Mouse (Mus musculus): ENCODE data around the gene Krtap13.
"Not testable (repeated sequence)": the region's sequence is repeated elsewhere in the genome, so short reads cannot be mapped to it uniquely, and the experiment has no call there.

Krtap13 gene

DNA sequence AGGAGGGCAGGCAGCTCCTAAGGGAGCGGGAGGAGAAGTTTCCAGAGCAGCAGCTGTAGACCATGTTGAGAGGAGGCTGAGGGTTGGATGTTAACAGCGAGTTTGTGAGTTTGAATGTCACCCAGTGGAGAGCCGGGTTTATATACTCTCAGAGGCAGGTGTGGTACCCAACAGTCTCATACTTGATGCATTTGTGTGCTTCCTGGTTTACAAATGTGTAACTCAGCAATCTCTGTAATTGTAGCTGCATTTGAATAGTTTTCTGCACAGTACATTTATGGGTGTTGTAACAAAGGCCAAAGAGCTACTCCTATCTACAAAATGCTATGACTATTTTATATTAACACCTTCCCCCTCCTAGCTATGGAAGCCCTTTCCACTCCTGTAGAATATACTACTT is at the start of gene Krtap13:
TSS of gene Krtap13 (minus strand) at position 101 of the 400 bp plus-strand sequence.
- not testable (repeated sequence) for DNase-seq

DNA sequence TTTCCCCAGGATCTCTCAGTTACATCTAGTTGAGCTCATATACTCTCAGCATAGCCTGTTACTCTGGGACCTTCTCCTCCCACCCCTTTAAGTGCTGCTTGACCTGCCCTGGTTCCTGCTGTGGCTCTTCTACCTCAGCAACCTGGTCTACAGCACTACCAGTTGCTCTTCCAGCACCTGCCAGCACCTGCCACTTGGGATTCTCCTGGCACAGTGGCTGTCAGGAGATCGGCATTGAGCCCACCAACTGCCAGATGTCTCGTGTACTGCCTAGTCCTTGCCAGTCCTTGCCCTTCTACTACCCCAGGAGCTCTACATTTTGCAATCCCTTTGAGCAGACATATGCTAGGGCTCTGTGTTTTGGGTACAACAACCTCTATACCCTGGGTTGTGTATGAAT is 35.4 kb upstream of the Krtap13 start:
- peak in 1 of 2 experiments; percentile 5 for DNase-seq

DNA sequence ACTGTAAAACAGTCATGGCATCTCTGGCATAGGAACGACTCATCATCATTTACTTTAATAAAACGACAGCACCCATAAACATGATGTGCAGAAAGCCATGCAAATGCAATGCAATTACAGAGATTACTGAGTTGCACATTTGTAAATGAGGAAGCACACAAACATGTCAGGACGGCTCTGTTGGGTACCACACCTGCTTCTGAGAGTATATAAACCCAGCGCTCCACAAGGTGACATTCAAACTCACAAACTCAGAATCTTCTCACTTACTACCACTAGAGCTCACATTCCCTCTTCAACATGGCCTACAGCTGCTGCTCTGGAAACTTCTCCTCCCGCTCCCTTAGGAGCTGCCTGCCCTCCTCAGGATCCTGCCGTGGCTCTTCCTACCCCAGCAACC is 26.2 kb upstream of the Krtap13 start, which contains the start of gene Gm5965:
TSS of gene Gm5965 (plus strand) at position 301 of the 400 bp plus-strand sequence.
- no peak for DNase-seq

DNA sequence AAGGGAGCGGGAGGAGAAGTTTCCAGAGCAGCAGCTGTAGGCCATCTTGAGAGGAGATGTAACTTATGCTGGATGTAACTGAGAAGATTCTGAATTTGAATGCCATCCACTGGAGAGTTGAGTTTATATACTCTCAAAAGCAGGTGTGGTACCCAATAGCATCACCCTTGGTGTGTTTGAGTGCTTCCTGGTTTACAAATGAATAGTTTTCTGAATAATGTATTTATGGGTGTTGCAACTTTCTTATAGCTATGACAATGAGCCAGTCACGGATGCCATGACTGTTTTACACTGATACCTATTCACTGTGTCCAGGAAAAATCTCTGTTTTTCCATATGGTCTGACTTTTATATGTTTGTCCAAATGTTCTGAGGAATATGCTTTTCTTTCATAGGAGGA is 22.7 kb upstream of the Krtap13 start, which contains the start of gene 2310057N15Rik:
TSS of gene 2310057N15Rik (minus strand) at position 101 of the 400 bp plus-strand sequence.
- DNase-seq, result no peak

DNA sequence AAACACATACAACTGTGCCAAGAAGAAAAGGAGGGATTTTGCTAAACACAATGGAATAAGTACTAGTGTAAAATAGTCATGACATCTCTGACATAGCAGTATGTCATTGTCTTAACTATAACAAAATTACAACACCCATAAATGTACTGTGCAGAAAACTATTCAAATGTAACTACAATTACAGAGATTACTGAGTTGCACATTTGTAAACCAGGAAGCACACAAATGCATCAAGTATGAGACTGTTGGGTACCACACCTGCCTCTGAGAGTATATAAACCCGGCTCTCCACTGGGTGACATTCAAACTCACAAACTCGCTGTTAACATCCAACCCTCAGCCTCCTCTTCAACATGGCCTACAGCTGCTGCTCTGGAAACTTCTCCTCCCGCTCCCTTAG is 7.1 kb upstream of the Krtap13 start, which contains the start of gene 2310034C09Rik:
TSS of gene 2310034C09Rik (plus strand) at position 301 of the 400 bp plus-strand sequence.
- DNase-seq, result not testable (repeated sequence)

DNA sequence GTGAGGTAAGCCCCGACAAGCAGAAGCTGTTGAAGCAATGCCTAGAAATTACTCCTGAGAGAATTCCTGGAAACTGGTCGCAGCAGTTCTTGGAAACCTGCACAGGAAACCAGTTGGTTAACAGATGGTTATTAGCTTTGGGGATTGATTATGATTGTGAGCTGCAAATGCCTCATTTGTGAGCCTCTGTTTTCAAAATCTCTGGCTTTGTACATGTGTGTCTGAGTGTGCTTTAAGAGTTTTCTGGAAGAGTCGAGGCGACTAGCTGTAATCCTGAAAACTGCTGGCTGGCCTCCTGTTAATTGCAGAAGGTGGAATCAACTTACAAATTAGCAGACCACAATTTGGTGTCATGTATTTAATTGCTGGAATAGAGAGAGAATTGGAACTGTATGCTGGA is 3.5 kb downstream of the Krtap13 start:
- DNase-seq, result no peak

DNA sequence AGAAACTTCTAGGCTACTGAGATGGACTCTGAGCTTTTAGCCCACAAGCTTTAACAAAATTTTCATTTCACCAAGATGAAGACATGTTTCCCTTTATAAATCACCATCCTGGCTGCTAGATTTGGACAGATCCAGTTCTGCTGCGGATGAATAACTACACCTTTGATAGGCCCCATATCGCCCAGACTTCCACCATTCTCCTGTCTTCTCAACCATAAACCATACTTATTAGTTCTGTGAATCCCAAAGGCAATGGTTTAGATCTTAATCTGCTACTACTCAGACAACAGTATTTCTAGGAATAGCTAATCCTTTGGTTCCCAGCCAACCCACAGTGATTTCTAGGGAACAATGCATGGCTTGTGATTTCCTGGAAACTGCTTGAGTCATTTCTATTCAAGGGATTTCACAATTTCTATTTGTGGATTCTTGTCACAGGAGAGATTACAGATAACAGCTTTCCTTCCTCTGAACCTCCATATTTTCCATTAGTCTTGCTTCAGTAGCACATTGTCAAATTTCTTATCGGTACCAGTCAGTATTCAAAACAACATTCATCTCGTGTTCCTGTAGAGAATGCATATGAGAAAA is 6.6 kb downstream of the Krtap13 start:
- DNase-seq, result no peak

DNA sequence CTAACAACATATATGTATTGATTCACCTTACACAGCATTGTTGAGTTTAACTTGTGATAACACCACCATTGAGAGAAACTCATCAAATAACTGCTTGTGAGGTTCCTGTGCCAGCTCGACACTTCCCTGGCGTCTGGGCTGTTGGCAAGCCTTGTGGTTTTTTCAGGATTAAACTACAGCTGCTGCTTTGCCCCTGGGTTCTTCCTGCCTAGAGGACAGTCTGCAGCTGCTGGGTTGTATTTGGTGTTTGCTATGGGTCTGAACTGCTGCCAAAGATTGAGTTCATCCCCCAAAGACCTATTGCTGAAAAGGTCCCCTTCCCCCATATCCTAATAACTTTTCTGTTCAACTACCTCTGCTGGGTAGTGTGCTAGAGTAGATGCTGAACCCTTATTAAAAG is 16.0 kb downstream of the Krtap13 start:
- no peak for DNase-seq

DNA sequence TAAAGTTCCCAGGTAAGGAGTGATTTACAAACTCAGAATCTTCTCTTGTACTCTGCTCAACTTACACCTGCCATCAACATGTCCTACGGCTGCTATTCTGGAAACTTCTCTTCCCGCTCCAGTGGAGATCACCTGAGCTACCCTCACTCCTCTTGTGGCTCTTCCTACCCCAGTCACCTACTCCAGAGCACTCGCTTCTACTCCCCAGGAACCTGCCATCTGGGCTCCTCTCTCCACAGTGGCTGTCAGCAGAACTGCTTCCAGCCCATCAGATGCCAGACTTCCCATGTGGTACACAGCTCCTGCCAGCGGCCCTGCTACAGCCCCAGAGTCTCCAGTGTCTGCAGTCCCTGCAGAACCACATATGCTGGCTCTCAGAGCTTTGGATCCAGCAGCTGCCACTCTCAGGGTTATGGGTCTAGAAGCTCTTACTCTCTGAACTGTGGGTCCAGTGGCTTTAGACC is 22.6 kb downstream of the Krtap13 start, which contains the start of gene Krtap13-1:
TSS of gene Krtap13-1 (plus strand) at position 51 of the 464 bp plus-strand sequence.
- DNase-seq, result peak; percentile 30 to 33

DNA sequence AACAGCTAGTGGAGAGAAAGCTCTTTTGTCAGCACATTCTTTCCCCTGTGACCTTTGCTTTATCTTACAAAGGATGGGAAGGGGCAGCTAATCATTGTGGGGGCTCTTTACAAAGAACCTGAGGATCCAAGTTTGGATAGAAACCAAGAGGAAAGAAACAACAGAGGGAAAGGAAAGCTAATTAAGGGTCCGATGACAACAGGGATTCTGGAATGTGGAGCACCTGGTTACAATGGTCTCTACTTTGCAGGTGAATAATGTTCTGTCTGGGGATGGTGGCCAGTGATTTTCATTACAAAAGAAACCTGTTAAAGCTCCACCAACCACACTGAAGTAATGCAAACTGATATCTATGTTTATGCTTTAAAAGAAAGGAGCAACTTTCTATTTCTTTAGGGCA is 31.4 kb downstream of the Krtap13 start:
- no peak for DNase-seq

DNA sequence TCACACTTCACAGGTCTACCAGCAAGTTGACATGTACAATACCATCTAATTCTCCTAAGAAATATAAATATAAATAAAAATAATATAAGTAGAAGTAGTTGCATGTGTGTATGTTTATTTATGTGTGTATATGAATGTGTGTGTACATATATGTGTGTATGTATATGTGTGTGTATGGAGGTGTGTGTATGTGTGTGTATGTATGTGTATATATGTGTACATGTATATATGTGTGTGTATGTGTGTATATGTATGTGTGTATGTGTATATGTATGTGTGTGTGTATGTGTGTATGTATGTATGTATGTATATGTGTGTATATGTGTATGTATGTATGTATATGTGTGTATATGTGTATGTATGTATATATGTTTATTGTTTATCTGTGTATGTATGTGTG is 34.9 kb downstream of the Krtap13 start:
- DNase-seq, result no peak

DNA sequence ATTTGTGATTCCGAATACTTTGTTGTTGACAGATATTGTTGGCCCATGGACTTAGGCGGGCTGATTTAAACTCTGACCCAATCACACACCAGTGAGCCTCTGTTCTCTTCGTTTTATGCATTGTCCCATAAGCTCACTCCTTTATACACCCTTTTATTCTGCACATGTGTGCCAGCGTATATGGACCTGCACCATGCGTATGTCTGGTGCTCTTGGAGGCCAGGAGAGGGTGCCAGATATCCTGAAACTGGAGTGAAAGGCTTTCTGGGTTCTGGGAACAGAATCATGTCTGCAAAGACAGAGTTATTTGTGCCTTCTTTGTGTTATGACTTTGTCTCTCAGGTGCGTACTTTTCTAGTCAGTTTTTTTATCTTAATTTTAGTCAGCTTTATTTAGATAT is 40.2 kb downstream of the Krtap13 start:
- DNase-seq, result no peak

DNA sequence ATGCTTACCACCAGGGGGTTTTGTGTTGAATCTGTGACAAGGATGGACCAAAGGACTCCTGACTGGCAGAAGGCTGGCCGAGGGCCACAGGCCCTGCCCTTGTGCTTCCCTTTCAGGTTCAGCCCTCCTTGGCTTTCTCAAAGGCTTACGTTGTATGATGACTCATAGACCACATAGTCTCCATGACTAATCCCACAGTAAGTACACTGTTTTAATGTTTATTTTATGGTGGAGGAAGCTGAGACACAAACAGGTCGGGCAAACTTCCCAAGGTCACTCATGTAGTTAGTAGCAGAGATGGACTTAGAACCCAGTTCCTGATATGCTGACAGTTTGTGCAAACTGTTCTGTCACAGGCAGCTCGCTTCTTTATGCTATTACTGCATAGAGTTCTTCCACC is 40.7 kb downstream of the Krtap13 start:
- DNase-seq, result no peak

DNA sequence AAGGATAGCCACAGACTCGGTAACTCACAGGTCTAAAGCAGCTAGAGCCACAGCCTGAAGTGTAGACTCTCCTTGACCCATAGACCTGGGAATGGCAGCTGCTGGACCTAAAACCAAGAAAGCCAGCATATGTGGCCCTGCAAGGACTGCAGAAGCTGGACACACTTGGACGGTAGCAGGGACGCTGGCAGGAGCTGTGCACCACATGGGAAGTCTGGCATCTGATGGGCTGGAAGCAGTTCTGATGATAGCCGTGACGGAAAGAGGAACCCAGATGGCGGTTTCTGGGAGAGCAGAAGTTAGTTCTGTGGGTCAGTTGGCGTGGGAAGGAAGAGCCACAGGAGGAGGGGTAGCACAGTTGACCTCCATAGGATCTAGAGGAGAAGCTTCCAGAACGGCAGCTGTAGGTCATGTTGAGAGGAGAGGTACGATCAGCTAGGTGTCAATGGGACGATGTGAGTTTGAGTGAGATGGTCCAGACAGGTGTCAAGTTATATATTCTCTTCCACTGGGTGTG is 43.9 kb downstream of the Krtap13 start, which contains the start of gene 2310061N02Rik:
TSS of gene 2310061N02Rik (minus strand) at position 467 of the 517 bp plus-strand sequence.
- DNase-seq, result peak; percentile 30 to 43

DNA sequence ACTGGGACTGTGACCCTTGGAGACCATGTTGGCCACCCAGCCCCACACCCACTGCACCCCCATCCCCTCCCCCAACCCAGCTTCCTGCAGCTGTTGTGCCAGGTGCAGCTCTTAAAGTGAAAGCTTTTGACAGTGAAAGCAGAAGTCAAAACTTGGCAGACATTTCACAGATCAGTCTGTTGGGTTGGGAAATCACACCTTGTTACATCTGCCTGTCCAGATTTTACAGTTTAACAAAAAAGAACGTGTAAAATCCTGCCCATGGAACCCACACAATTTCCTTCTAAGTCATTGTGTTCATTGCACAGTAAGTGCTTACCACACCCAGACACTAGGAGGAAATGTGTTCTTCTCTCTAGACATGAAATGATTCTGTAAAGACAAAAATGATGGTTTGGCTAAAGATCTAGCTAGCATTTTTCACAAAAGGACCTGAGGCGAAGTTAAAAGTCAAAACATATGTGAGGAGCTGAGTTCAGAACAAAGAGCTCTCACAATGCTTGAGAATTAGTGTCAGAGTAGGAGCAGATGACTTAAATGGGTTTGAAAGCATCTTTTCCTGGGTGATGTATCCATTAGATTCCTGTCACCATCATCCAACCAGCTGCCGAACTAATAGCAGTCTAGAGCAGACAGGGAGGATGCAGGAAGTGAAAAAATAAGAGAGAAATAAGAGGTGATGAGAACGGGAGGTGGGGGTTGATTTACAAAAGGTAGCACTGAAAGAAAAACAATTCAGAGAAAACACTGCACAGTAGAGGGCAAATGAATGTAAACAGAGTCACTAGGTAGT is 50.2 kb downstream of the Krtap13 start:
- no peak for DNase-seq

Measured in cerebellum, postnatal 25 days (tissue).